Mouse (Mus musculus) cortical plate, adult 2 months (tissue): ENCODE data around the gene Ralgapa1. TPM values are rescaled to one million over a fixed set of nuclear protein-coding genes. Genes with fewer than 3 reads are reported as not detected.

Experiments
- H3K27ac ChIP-seq: fragments of 200-500 bp; 2 replicates; pipeline ENCODE4 v1.5.1; 2012; ENCODE audit warnings: low read length, control low read depth, inconsistent platforms; ENCODE audit not compliant: insufficient read depth
- H3K4me1 ChIP-seq: fragments of 200-500 bp; 2 replicates; pipeline ENCODE4 v1.6.1; 2011; ENCODE audit warnings: low read length; ENCODE audit not compliant: control insufficient read depth, insufficient read depth
- H3K4me3 ChIP-seq: fragments of 200-500 bp; 2 replicates; pipeline ENCODE4 v1.5.1; 2011; ENCODE audit warnings: mild to moderate bottlenecking, low read length, control low read depth; ENCODE audit not compliant: insufficient read depth
- CTCF ChIP-seq: fragments of 200-500 bp; IDR thresholded peaks from 2 replicates; pipeline ENCODE4 v1.5.1; 2011; ENCODE audit warnings: mild to moderate bottlenecking, control low read depth, low read length; ENCODE audit not compliant: insufficient read depth; ENCODE audit errors: extremely low read depth
- POLR2A ChIP-seq: fragments of 200-500 bp; IDR thresholded peaks from 2 replicates; pipeline ENCODE4 v1.6.1; 2011; ENCODE audit warnings: mild to moderate bottlenecking, low read length, control low read depth; ENCODE audit not compliant: insufficient read depth; ENCODE audit errors: extremely low read depth
- polyA plus RNA-seq: library from polyadenylated mRNA; depleted of rRNA; stranded (reverse); fragments of >200 nt; gene quantifications from 2 replicates; pipeline ENCODE4 v1.2.3, GENCODE M21; 2012

Gene Ralgapa1
- polyA plus RNA-seq, 1 experiment = 62.3 TPM

GRCm38 (mm10) chr12:55571661-55572060 lies 249.3 kb downstream of the Ralgapa1 start:
- no peak overlapping the region for H3K27ac ChIP-seq
- no peaks in the 10 kb centered on the region for H3K4me1 ChIP-seq
- no peak overlapping the region for H3K4me3 ChIP-seq
- TF ChIP-seq POLR2A = no peak
- no peak for TF ChIP-seq CTCF

- H3K4me1 ChIP-seq = no peaks in the 10 kb centered on the region
- no peak overlapping the region for H3K27ac ChIP-seq
- TF ChIP-seq POLR2A (no peak), CTCF (no peak)
- H3K4me3 ChIP-seq = no peak overlapping the region
Observed at GRCm38 (mm10) chr12:55571181-55571580, 249.8 kb downstream of the Ralgapa1 start.

- no peaks in the 10 kb centered on the region for H3K4me1 ChIP-seq
- H3K27ac ChIP-seq = no peak overlapping the region
- no peak for TF ChIP-seq CTCF
- no peak for TF ChIP-seq POLR2A
- no peak overlapping the region for H3K4me3 ChIP-seq
Observed at GRCm38 (mm10) chr12:55570646-55571045, 250.3 kb downstream of the Ralgapa1 start.

GRCm38 (mm10) chr12:55569676-55570075 lies 251.3 kb downstream of the Ralgapa1 start:
- no peak overlapping the region for H3K4me3 ChIP-seq
- no peak overlapping the region for H3K27ac ChIP-seq
- TF ChIP-seq CTCF (no peak), POLR2A (no peak)
- no peaks in the 10 kb centered on the region for H3K4me1 ChIP-seq

GRCm38 (mm10) chr12:55568466-55568865 lies 252.5 kb downstream of the Ralgapa1 start:
- Histone ChIP-seq H3K4me1 (no peaks in the 10 kb centered on the region; the same call in 1 of the 2 replicates), H3K4me3 (no peak overlapping the region), H3K27ac (no peak overlapping the region)
- TF ChIP-seq CTCF (no peak), POLR2A (no peak)

- H3K4me1 ChIP-seq = no peaks in the 10 kb centered on the region; the same call in 1 of the 2 replicates
- H3K27ac ChIP-seq = no peak overlapping the region
- H3K4me3 ChIP-seq = no peak overlapping the region
- no peak for TF ChIP-seq CTCF
- TF ChIP-seq POLR2A = no peak
Observed at GRCm38 (mm10) chr12:55566837-55567236, 254.1 kb downstream of the Ralgapa1 start.

GRCm38 (mm10) chr12:55565867-55566266 lies 255.1 kb downstream of the Ralgapa1 start:
- H3K4me3 ChIP-seq = no peak overlapping the region

GRCm38 (mm10) chr12:55565206-55565605 lies 255.8 kb downstream of the Ralgapa1 start, which contains the start of gene Aldoart2:
TSS of gene Aldoart2 (plus strand) at chr12:55565239.
- H3K4me1 ChIP-seq = no peaks in the 10 kb centered on the region; the same call in 1 of the 2 replicates
- H3K27ac ChIP-seq = no peak within 1 kb of the TSS
- no peak within 1 kb of the TSS for H3K4me3 ChIP-seq
- no peak for TF ChIP-seq POLR2A
- no peak for TF ChIP-seq CTCF

More at GRCm38 (mm10) chr12:55565867-55566266, 255.1 kb downstream of the Ralgapa1 start:
- no peak for TF ChIP-seq POLR2A
- TF ChIP-seq CTCF = no peak
- H3K4me1 ChIP-seq = no peaks in the 10 kb centered on the region; the same call in 1 of the 2 replicates
- no peak overlapping the region for H3K27ac ChIP-seq

- no peak for TF ChIP-seq CTCF
- no peak for TF ChIP-seq POLR2A
- Histone ChIP-seq H3K4me3 (no peak overlapping the region), H3K27ac (no peak overlapping the region), H3K4me1 (no peaks in the 10 kb centered on the region; the same call in 1 of the 2 replicates)
Observed at GRCm38 (mm10) chr12:55564187-55564963, 256.6 kb downstream of the Ralgapa1 start.

GRCm38 (mm10) chr12:55563742-55564141 lies 257.2 kb downstream of the Ralgapa1 start:
- Histone ChIP-seq H3K4me1 (no peaks in the 10 kb centered on the region; the same call in 1 of the 2 replicates), H3K4me3 (no peak overlapping the region), H3K27ac (no peak overlapping the region)
- TF ChIP-seq CTCF (no peak), POLR2A (no peak)
